Mouse (Mus musculus) lung, embryonic 16.5 days (tissue): Measurements from ENCODE around the gene N4bp1. TPM values are rescaled to one million over a fixed set of nuclear protein-coding genes. Genes with fewer than 3 reads are reported as not detected.

ENCODE experiments used
- ATAC-seq: fragments of 200-750 bp; cut with Nextera tagmentation; 2 replicates; pipeline ENCODE4 v1.8.0; 2017; ENCODE audit warnings: low read depth, mild to moderate bottlenecking, moderate library complexity
- H3K27ac ChIP-seq: fragments of 300-500 bp; sonication (generic); 2 replicates; pipeline ENCODE4 v1.5.1; 2014; ENCODE audit warnings: mild to moderate bottlenecking, control low read depth, low read length
- H3K27me3 ChIP-seq: fragments of 300-500 bp; sonication (generic); 2 replicates; pipeline ENCODE4 v1.6.1; 2014; ENCODE audit warnings: low read depth, low read length, mixed read lengths; ENCODE audit not compliant: control insufficient read depth, insufficient read depth
- H3K36me3 ChIP-seq: fragments of 300-500 bp; sonication (generic); 2 replicates; pipeline ENCODE4 v1.6.1; 2014; ENCODE audit warnings: low read length; ENCODE audit not compliant: control insufficient read depth, insufficient read depth
- H3K4me1 ChIP-seq: fragments of 300-500 bp; sonication (generic); replicated peaks from 2 replicates; pipeline ENCODE4 v1.6.1; 2014; ENCODE audit warnings: low read length, mixed read lengths; ENCODE audit not compliant: control insufficient read depth, insufficient read depth
- H3K4me2 ChIP-seq: fragments of 300-500 bp; sonication (generic); 2 replicates; pipeline ENCODE4 v1.6.1; 2014; ENCODE audit warnings: low read depth, low read length, control low read depth
- H3K4me3 ChIP-seq: fragments of 300-500 bp; sonication (generic); 2 replicates; pipeline ENCODE4 v1.5.1; 2014; ENCODE audit warnings: mild to moderate bottlenecking, low read length, control low read depth
- H3K9ac ChIP-seq: fragments of 300-500 bp; sonication (generic); 2 replicates; pipeline ENCODE4 v1.6.1; 2014; ENCODE audit warnings: low read length, control low read depth
- H3K9me3 ChIP-seq: fragments of 300-500 bp; sonication (generic); 2 replicates; pipeline ENCODE4 v1.6.1; 2016; ENCODE audit warnings: low read length; ENCODE audit not compliant: control insufficient read depth
- WGBS: fragments of 180-500 bp; shearing (Covaris S2); extraction: QIAGEN DNeasy Blood & Tissue Kit; methylation state at CpG from one replicate; pipeline ENCODE4 v1.1.7; 2014; 5-methylcytosine and 5-hydroxymethylcytosine counted together
- polyA plus RNA-seq: library from polyadenylated mRNA; unstranded; fragments of >200 nt; fragmentation: Nextera tagmentation; extraction: Ambion mirVana; gene quantifications from 2 replicates; pipeline ENCODE4 v1.2.1, GENCODE M21; 2015

N4bp1 gene
- polyA plus RNA-seq, 1 experiment from 2014 or later = 7.2 TPM

DNA sequence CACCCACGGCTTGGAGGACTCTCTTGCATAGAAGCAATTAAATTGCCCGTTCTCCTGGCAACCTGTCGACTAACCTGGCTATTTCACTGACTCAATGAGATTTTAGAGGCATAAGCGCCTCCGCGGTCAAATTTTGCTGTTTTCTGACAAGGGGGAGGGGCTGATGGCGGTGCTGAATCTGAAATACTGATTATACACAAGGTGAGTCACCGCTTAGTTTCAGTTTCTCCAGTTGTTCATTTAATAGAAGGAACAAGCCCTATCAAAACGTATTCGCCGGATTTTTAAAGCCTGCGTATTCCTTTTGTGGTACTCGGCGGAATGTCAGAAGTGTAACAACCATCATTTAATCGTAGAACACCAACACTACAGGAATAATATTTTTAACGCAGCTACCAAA is 991 bp downstream of the N4bp1 start:
- no peak for ATAC-seq
- peak overlapping the region; percentile 97 for H3K4me3 ChIP-seq
- H3K9me3 ChIP-seq = no peaks in the 10 kb centered on the region
- H3K27ac ChIP-seq = peak overlapping the region; percentile 87
- 1% methylated on average over 16 of the region's 16 CpGs for WGBS
- peak overlapping the region; percentile 92 for H3K9ac ChIP-seq
- H3K36me3 ChIP-seq = peaks cover 5% of the 10 kb centered on the region; the same call in 1 of the 2 replicates
- no peaks in the 10 kb centered on the region; the same call in 1 of the 2 replicates for H3K27me3 ChIP-seq
- H3K4me2 ChIP-seq = peak overlapping the region; percentile 75
- peaks cover 21% of the 10 kb centered on the region for H3K4me1 ChIP-seq

GRCm38 (mm10) chr8:86882568-86883478 is 2.2 kb downstream of the N4bp1 start:
- no peaks in the 10 kb centered on the region; the same call in 1 of the 2 replicates for H3K27me3 ChIP-seq
- H3K9ac ChIP-seq = peak overlapping the region; percentile 33
- H3K36me3 ChIP-seq = peaks cover 5% of the 10 kb centered on the region; the same call in 1 of the 2 replicates
- no peak for ATAC-seq
- peaks cover 18% of the 10 kb centered on the region for H3K4me1 ChIP-seq
- peak overlapping the region; percentile 97; the same call in 1 of the 2 replicates for H3K4me3 ChIP-seq
- H3K27ac ChIP-seq = no peak overlapping the region
- peak overlapping the region; percentile 75 for H3K4me2 ChIP-seq
- H3K9me3 ChIP-seq = no peaks in the 10 kb centered on the region
- WGBS = 65% methylated on average over 11 of the region's 11 CpGs

GRCm38 (mm10) chr8:86881951-86882350 is 3.1 kb downstream of the N4bp1 start:
- no peak overlapping the region for H3K27ac ChIP-seq
- H3K9me3 ChIP-seq = no peaks in the 10 kb centered on the region
- 78% methylated on average over 9 of the region's 9 CpGs for WGBS
- peaks cover 5% of the 10 kb centered on the region; the same call in 1 of the 2 replicates for H3K36me3 ChIP-seq
- no peaks in the 10 kb centered on the region for H3K27me3 ChIP-seq
- H3K9ac ChIP-seq = no peak overlapping the region
- H3K4me2 ChIP-seq = no peak overlapping the region
- no peak for ATAC-seq
- peaks cover 18% of the 10 kb centered on the region for H3K4me1 ChIP-seq
- no peak overlapping the region for H3K4me3 ChIP-seq

- H3K27me3 ChIP-seq = no peaks in the 10 kb centered on the region
- no peaks in the 10 kb centered on the region for H3K9me3 ChIP-seq
- H3K4me1 ChIP-seq = peaks cover 18% of the 10 kb centered on the region
- no peak overlapping the region for H3K9ac ChIP-seq
- peaks cover 5% of the 10 kb centered on the region; the same call in 1 of the 2 replicates for H3K36me3 ChIP-seq
- no peak for ATAC-seq
- 74% methylated on average over 11 of the region's 11 CpGs for WGBS
- H3K4me2 ChIP-seq = no peak overlapping the region
- no peak overlapping the region for H3K4me3 ChIP-seq
- H3K27ac ChIP-seq = no peak overlapping the region
These were observed 3.9 kb downstream of the N4bp1 start for GRCm38 (mm10) chr8:86881068-86881609.

GRCm38 (mm10) chr8:86876831-86877230 is 8.2 kb downstream of the N4bp1 start:
- Histone ChIP-seq H3K4me1 (peaks cover 14% of the 10 kb centered on the region), H3K36me3 (peaks cover 5% of the 10 kb centered on the region; the same call in 1 of the 2 replicates), H3K27me3 (no peaks in the 10 kb centered on the region), H3K9me3 (no peaks in the 10 kb centered on the region), H3K9ac (no peak overlapping the region), H3K4me3 (no peak overlapping the region), H3K4me2 (no peak overlapping the region), H3K27ac (no peak overlapping the region)
- WGBS = 82% methylated on average over 2 of the region's 2 CpGs
- ATAC-seq = no peak

DNA sequence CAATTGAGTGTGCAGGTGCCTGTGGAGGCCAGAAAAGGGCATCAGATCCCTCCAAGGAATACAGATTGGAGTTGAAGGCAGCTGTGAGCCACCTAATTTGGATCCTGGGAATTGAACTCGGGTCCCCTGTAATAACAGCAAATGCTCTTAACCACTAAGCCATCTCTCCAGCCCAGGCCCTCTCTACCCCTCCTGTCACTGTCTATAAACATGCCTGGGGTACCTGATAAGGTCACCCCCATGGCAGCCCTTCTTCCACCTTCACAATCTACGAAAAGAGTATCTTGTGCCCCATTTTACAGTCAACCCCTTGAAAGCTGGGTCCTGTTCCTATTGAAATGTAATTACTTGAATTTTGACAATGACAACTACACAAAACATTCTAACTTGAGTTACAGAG is 11.0 kb downstream of the N4bp1 start:
- H3K9me3 ChIP-seq = no peaks in the 10 kb centered on the region
- peaks cover 14% of the 10 kb centered on the region for H3K4me1 ChIP-seq
- no peak overlapping the region for H3K4me2 ChIP-seq
- H3K9ac ChIP-seq = no peak overlapping the region
- 82% methylated on average over 2 of the region's 2 CpGs for WGBS
- H3K4me3 ChIP-seq = no peak overlapping the region
- H3K36me3 ChIP-seq = no peaks in the 10 kb centered on the region
- no peaks in the 10 kb centered on the region for H3K27me3 ChIP-seq
- ATAC-seq = no peak
- H3K27ac ChIP-seq = no peak overlapping the region

GRCm38 (mm10) chr8:86873151-86873550 is 11.9 kb downstream of the N4bp1 start:
- WGBS = 20% methylated on average over 2 of the region's 2 CpGs
- H3K9me3 ChIP-seq = no peaks in the 10 kb centered on the region
- peak; percentile 79 for ATAC-seq
- no peak overlapping the region for H3K9ac ChIP-seq
- H3K4me2 ChIP-seq = no peak overlapping the region
- H3K27ac ChIP-seq = peak overlapping the region; percentile 53; the same call in 1 of the 2 replicates
- H3K4me1 ChIP-seq = peaks cover 14% of the 10 kb centered on the region
- no peaks in the 10 kb centered on the region for H3K27me3 ChIP-seq
- no peaks in the 10 kb centered on the region for H3K36me3 ChIP-seq
- H3K4me3 ChIP-seq = no peak overlapping the region

GRCm38 (mm10) chr8:86872097-86872815 is 12.8 kb downstream of the N4bp1 start:
- Histone ChIP-seq H3K4me2 (no peak overlapping the region), H3K27ac (no peak overlapping the region), H3K27me3 (no peaks in the 10 kb centered on the region), H3K4me3 (no peak overlapping the region), H3K4me1 (peaks cover 14% of the 10 kb centered on the region), H3K9ac (no peak overlapping the region), H3K36me3 (no peaks in the 10 kb centered on the region), H3K9me3 (no peaks in the 10 kb centered on the region)
- no peak for ATAC-seq
- 88% methylated on average over 11 of the region's 11 CpGs for WGBS

GRCm38 (mm10) chr8:86871421-86871820 is 13.6 kb downstream of the N4bp1 start:
- Histone ChIP-seq H3K4me2 (no peak overlapping the region), H3K4me3 (no peak overlapping the region), H3K27me3 (no peaks in the 10 kb centered on the region), H3K9ac (no peak overlapping the region), H3K36me3 (no peaks in the 10 kb centered on the region), H3K4me1 (peaks cover 14% of the 10 kb centered on the region), H3K9me3 (no peaks in the 10 kb centered on the region), H3K27ac (no peak overlapping the region)
- 87% methylated on average over 2 of the region's 2 CpGs for WGBS
- no peak for ATAC-seq
